Mouse (Mus musculus): ENCODE measurements around the gene Susd3. TPM values are rescaled to one million over a fixed set of nuclear protein-coding genes. Genes with fewer than 3 reads are reported as not detected.

Susd3 gene
- polyA plus RNA-seq, 1 experiment from 2014 or later, result 1.8 TPM

DNA sequence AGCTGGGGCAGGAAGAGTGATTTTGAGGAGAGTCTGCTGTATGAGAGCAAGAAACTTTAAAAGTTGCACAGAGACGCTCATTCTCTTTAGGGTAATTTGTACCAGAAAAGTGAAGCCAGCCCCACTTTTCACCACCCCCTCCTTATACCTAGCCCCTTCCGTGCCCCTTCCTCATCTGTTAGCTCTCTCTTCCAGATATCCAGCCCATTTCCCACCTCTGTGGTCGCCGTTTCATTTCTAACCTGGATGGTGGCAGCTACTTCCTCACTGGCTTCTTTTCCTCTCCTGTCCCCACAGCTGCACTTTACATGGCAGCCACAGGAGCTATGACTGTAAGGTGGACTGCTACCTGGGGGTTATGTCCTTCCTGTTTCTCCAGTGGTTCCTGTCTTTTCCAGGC, 29.1 kb downstream of the Susd3 start:
- H3K9me3 ChIP-seq, result no peaks in the 10 kb centered on the region
- no peaks in the 10 kb centered on the region for H3K36me3 ChIP-seq
- WGBS, result 81% methylated on average over 4 of the region's 4 CpGs
- H3K9ac ChIP-seq, result no peak overlapping the region
- H3K4me1 ChIP-seq, result peaks cover 25% of the 10 kb centered on the region
- no peak overlapping the region for H3K27ac ChIP-seq
- no peaks in the 10 kb centered on the region for H3K27me3 ChIP-seq
- no peak overlapping the region for H3K4me3 ChIP-seq
- ATAC-seq (ENCODE audit: low FRiP score, low read depth), result no peak
- H3K4me2 ChIP-seq (replicated peaks), result no peak overlapping the region

DNA sequence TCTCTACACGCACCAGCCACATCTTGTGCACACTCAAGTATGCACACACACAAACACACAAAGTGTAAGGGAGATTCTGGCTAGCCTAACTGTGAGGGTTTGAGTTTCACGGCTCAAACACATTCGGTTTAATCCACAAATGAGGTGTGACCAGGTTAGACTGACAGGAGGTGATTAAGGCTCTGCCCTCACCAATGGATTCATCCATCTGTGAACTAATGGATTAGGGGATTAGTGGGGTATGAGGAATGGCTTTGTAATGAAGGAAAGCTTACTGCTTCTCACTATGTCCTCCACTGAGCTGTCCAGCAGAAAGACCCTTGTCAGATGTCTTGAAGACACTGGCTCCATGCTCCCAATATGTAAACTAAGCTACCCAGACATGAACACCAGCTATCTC, 29.9 kb downstream of the Susd3 start:
- ATAC-seq (ENCODE audit: low FRiP score, low read depth), result no peak
- Histone ChIP-seq H3K9me3 (no peaks in the 10 kb centered on the region), H3K4me3 (no peak overlapping the region), H3K4me2 (replicated peaks) (no peak overlapping the region), H3K4me1 (peaks cover 30% of the 10 kb centered on the region), H3K27ac (no peak overlapping the region), H3K27me3 (no peaks in the 10 kb centered on the region), H3K9ac (no peak overlapping the region), H3K36me3 (no peaks in the 10 kb centered on the region)
- WGBS, result 55% methylated on average over 3 of the region's 3 CpGs

DNA sequence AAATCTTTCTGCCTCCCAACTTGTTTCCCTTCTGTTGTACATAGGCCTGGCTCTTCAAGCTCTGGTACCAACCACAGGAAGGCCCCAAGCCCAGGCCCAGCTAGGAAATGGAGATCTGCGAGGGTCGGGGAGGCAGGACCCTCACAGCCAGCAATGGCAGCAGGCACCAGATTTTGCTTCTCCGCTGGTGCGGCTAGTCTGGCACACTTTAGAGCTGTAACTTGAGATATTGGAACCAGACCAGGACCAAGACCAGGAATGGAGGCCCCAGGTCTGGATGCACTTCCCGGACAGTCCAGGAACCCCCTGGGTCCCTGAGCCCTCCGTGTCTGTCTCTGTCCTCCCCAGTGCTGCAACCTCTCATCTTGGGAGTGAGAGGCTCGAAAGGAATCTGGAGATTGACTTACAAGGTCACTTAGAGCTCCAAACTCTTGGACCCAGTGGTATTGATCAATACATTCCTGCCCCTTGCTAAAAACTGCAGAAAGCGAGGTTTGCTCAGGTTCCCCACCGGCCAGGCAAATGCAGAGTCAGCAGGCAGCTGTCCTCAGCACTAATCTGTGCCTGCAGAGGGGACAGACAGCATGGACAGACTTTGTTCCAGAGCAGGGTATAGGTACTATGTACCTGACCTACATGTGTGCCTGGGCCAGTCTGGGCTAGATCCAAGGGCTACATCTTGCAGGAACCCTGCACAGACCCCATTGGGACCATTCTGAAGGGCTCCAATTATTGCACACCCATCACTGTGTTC, 31.5 kb downstream of the Susd3 start:
- 39% methylated on average over 9 of the region's 9 CpGs for WGBS
- Histone ChIP-seq H3K4me3 (peak overlapping the region; percentile 82; the same call in 1 of the 2 replicates), H3K9me3 (no peaks in the 10 kb centered on the region), H3K4me1 (peaks cover 34% of the 10 kb centered on the region), H3K27me3 (no peaks in the 10 kb centered on the region), H3K36me3 (no peaks in the 10 kb centered on the region), H3K27ac (peak overlapping the region; percentile 64; the same call in 1 of the 2 replicates), H3K9ac (0 out of 2 replicates have a peak overlapping the region, but pooled peaks have one; percentile 63), H3K4me2 (replicated peaks) (peak overlapping the region; percentile 81)
- ATAC-seq (ENCODE audit: low FRiP score, low read depth), result 0 out of 2 replicates have a peak, but pooled peaks have one; percentile 30

DNA sequence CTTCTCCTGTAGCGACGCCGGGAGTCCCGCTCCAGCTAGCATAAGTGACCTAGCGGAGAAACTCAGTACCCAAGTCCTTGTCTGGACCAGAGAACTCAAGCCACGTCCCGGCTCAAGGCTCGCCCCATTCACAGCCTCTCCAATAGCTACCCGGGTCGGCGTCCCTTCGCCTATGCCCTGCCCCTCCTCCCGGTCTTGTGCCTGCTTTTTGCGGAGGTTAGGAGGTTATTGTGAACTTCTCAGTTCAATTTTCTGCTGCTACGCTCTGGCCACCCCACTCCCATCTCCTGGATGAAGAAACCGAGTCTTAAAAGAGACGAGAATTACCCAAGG, 32.3 kb downstream of the Susd3 start:
- Histone ChIP-seq H3K9me3 (no peaks in the 10 kb centered on the region), H3K27ac (peak overlapping the region; percentile 64), H3K4me2 (replicated peaks) (peak overlapping the region; percentile 81), H3K9ac (peak overlapping the region; percentile 63), H3K4me1 (peaks cover 37% of the 10 kb centered on the region), H3K36me3 (no peaks in the 10 kb centered on the region), H3K4me3 (peak overlapping the region; percentile 82), H3K27me3 (no peaks in the 10 kb centered on the region)
- ATAC-seq (ENCODE audit: low FRiP score, low read depth), result peak; percentile 66
- 3% methylated on average over 17 of the region's 17 CpGs for WGBS

DNA sequence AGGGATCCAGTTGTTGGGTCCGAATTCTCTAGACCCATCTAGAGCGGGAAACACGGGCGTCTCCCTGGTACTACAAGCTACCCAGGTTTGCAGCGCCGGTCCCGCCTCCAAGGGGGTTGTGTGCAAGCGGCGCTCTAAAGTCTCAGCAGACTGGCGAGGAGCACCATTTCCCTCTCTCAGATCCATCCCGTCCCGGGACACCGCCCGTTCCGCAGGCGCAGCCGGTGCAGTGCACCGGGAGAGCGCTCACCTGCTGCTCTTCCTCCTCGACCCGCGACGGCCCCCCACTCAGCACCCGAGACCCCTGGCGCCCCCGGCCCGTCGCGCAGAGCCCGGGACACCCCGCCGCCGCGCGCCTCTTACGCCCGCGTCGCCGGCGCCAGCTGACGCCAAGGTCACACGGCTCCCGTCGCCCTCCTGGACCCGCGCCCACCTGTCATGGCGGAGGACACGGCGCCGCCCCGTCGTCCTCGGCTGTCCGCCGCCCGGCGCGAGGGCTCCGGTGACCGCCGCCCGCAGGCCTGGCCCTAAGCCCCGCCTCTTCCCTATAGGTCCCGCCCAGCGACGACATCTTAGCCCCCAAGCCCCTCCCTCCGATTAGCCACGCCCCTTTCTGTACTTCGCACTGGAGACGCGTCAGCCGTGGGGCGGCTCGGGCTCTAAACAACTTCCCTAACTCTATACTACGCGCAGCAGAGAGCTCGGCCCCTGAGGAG, 32.8 kb downstream of the Susd3 start, which contains the start of gene Card19:
Card19 (minus strand) TSS at position 534 of the 716 bp plus-strand sequence.
- Histone ChIP-seq H3K27ac (peak within 1 kb of the TSS; percentile 66), H3K4me3 (peak within 1 kb of the TSS; percentile 82), H3K9ac (peak within 1 kb of the TSS; percentile 86), H3K27me3 (no peaks in the 10 kb centered on the region), H3K4me1 (peaks cover 37% of the 10 kb centered on the region), H3K9me3 (no peaks in the 10 kb centered on the region), H3K4me2 (replicated peaks) (peak within 1 kb of the TSS; percentile 81), H3K36me3 (no peaks in the 10 kb centered on the region)
- under 1% methylated on average over 72 of the region's 78 CpGs for WGBS
- ATAC-seq (ENCODE audit: low FRiP score, low read depth), result peak; percentile 90

DNA sequence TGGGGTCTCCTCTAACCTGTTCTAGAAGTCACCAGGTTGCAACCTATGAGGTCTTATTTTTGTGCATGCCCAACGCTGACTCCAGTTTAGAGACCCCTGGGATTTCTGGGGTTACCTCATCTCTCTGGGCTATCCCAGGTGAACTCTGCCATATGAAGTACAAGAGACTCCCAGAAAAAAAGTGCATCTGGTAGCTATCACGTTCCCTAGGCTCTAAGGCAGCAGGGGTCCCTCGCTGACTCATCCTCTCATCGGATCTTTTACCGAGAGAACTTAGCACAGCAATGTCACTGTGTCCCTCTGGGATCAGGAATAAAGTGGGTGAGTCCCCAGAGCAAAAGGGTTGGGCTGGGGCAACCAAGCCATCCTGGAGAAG, 33.4 kb downstream of the Susd3 start:
- ATAC-seq (ENCODE audit: low FRiP score, low read depth), result no peak
- peak overlapping the region; percentile 86 for H3K9ac ChIP-seq
- no peaks in the 10 kb centered on the region for H3K36me3 ChIP-seq
- H3K4me2 ChIP-seq (replicated peaks), result peak overlapping the region; percentile 81
- 9% methylated on average over 5 of the region's 5 CpGs for WGBS
- H3K27me3 ChIP-seq, result no peaks in the 10 kb centered on the region
- H3K27ac ChIP-seq, result peak overlapping the region; percentile 66; the same call in 1 of the 2 replicates
- peaks cover 37% of the 10 kb centered on the region for H3K4me1 ChIP-seq
- H3K9me3 ChIP-seq, result no peaks in the 10 kb centered on the region
- peak overlapping the region; percentile 82 for H3K4me3 ChIP-seq

DNA sequence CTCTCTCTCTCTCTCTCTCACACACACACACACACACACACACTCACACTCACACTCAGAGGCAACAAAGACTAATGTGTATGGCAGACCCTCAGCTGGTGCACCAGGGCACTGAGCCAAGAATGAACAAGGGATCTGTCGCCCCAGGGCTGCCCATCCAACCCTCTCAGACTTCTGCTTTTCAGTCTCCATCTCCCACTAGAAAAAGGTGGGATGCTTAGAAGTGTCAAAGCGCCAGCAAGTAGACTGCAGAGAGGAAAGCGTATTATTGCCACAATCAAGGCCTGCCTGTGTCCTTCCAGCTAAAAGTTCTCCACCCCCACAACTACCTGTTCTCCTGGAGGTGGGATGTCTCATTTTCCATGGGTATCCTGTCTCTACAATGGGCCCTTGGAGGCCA, 34.1 kb downstream of the Susd3 start:
- WGBS, result 76% methylated on average over 3 of the region's 3 CpGs
- ATAC-seq (ENCODE audit: low FRiP score, low read depth), result no peak
- H3K27me3 ChIP-seq, result no peaks in the 10 kb centered on the region
- H3K36me3 ChIP-seq, result no peaks in the 10 kb centered on the region
- peaks cover 39% of the 10 kb centered on the region for H3K4me1 ChIP-seq
- H3K4me3 ChIP-seq, result peak overlapping the region; percentile 82; the same call in 1 of the 2 replicates
- no peak overlapping the region for H3K9ac ChIP-seq
- peak overlapping the region; percentile 81 for H3K4me2 ChIP-seq (replicated peaks)
- no peak overlapping the region for H3K27ac ChIP-seq
- H3K9me3 ChIP-seq, result no peaks in the 10 kb centered on the region

DNA sequence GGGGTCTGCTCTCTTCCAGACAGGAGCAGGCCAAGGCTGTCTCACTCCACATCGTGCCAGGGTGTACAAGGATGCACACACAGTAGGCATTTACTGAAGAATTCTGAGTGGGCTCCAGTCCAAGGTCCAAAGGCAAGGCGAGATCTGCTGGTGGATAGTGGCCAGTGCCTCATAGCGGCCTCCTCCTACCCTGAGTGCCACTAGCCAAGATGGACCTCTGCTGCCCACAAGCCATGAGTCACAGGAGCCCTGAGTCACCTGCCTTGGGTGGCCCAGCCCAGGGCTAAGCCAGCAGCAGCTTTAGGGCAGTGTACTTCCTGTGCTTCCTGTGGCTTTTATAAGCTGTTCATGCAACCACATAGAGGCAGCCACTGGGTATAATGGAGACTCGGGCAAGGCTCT, 35.0 kb downstream of the Susd3 start:
- Histone ChIP-seq H3K4me2 (replicated peaks) (peak overlapping the region; percentile 81), H3K9me3 (no peaks in the 10 kb centered on the region), H3K4me1 (peaks cover 44% of the 10 kb centered on the region), H3K9ac (no peak overlapping the region), H3K4me3 (no peak overlapping the region), H3K27ac (no peak overlapping the region), H3K27me3 (no peaks in the 10 kb centered on the region), H3K36me3 (no peaks in the 10 kb centered on the region)
- no peak for ATAC-seq (ENCODE audit: low FRiP score, low read depth)
- WGBS, result 64% methylated on average over 4 of the region's 4 CpGs

DNA sequence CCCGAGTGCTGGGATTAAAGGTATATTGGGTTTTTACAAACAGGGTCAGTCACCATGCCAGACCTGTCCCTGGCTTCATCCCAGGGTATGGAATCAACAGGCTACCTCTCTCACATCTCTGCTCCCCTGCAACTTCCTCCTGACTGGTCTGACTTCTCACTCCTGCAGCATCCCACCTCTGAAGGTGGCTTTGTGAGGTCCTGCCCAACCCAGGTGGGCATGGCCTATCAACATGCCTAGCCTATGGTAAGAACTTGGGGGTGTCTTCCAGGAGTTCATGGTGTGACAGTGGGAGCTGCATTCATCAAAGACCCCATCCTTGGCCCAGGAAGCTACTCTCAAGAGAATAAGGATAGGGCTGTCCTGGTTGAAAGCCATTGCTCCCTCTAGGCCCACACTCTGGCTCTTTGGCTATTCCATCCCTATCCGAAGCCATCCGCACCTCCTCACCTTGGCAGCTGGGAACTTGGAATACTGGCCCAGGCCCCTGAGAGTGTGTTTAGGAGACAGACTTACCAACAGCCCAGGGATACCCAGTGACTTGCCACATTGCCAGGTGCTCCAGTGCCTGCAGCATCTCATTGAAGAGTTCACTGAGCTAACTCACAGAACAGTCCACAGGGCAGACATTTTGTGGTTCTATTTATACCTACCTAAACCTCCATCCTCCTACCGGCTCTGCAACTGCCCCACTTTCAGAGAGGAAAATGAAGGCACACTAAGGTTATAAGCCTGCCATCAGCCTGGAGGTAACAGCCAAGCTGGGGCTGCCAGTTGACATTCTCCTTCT, 35.6 kb downstream of the Susd3 start:
- no peak overlapping the region for H3K9ac ChIP-seq
- no peak overlapping the region for H3K4me2 ChIP-seq (replicated peaks)
- WGBS, result 87% methylated on average over 4 of the region's 4 CpGs
- ATAC-seq (ENCODE audit: low FRiP score, low read depth), result no peak
- no peaks in the 10 kb centered on the region for H3K27me3 ChIP-seq
- no peak overlapping the region for H3K27ac ChIP-seq
- no peaks in the 10 kb centered on the region for H3K36me3 ChIP-seq
- peaks cover 44% of the 10 kb centered on the region for H3K4me1 ChIP-seq
- no peak overlapping the region for H3K4me3 ChIP-seq
- no peaks in the 10 kb centered on the region for H3K9me3 ChIP-seq

DNA sequence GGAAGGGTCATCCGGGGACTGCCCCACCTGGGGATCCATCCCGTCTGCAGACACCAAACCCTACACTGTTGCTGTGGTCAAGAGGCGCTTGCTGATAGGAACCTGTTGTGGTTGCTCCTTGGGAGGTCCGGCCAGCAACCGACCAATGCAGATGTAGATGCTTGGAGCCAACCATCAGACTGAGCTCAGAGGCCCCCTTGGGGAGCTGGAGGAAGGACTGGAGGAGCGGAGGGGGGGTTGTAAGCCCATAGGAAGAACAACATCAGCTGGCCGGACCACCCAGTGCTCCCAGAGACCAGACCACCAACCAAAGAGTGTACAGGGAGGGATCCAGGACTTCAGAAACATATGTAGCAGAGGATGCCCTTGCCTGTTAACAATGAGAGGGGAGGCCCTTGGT, 39.2 kb downstream of the Susd3 start:
- peaks cover 23% of the 10 kb centered on the region for H3K4me1 ChIP-seq
- no peak overlapping the region for H3K4me3 ChIP-seq
- no peak overlapping the region for H3K4me2 ChIP-seq (replicated peaks)
- no peak for ATAC-seq (ENCODE audit: low FRiP score, low read depth)
- no peaks in the 10 kb centered on the region for H3K27me3 ChIP-seq
- no peak overlapping the region for H3K27ac ChIP-seq
- H3K9me3 ChIP-seq, result no peaks in the 10 kb centered on the region
- WGBS, result 55% methylated on average over 7 of the region's 7 CpGs
- H3K9ac ChIP-seq, result no peak overlapping the region
- H3K36me3 ChIP-seq, result peaks cover 13% of the 10 kb centered on the region

DNA sequence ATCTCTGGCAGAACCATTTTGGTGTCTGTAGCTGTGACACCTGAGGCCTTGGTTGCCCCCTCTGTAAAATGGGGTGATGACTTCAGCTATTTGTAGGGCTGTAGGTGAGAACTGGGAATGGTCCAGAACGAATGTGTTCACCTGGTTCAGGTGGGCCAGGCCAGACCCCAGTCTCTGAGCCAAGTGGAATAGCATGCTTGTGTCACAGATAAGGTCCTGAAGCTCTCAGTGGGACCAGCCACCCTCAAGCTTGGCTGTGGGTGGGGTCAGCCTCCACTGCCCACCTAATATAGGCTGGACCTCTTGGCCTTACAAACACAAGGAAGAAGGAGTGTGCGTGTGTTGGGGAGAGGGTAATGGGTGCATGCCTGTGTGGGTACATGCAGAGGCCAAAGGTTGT, 42.2 kb downstream of the Susd3 start:
- 91% methylated on average over 2 of the region's 2 CpGs for WGBS
- Histone ChIP-seq H3K4me1 (peaks cover 10% of the 10 kb centered on the region), H3K9me3 (no peaks in the 10 kb centered on the region), H3K9ac (no peak overlapping the region), H3K4me3 (no peak overlapping the region), H3K36me3 (peaks cover 32% of the 10 kb centered on the region), H3K27me3 (no peaks in the 10 kb centered on the region), H3K27ac (no peak overlapping the region), H3K4me2 (replicated peaks) (no peak overlapping the region)
- ATAC-seq (ENCODE audit: low FRiP score, low read depth), result no peak
